Mouse (Mus musculus) forebrain, embryonic 10.5 days (tissue): ENCODE measurements around the gene Ttll12. TPM values are rescaled to one million over a fixed set of nuclear protein-coding genes. Genes with fewer than 3 reads are reported as not detected.

Experiments
- DNase-seq: peaks from one replicate; pipeline ENCODE4 v3.0.0-alpha.2; 2017; ENCODE audit warnings: low spot score; ENCODE audit errors: extremely low spot score
- H3K27ac ChIP-seq: fragments of 300-500 bp; sonication (generic); 2 replicates; pipeline ENCODE4 v1.5.1; 2016; ENCODE audit warnings: mild to moderate bottlenecking
- H3K27me3 ChIP-seq: fragments of 300-500 bp; sonication (generic); 2 replicates; pipeline ENCODE4 v1.6.1; 2016; ENCODE audit warnings: mild to moderate bottlenecking; ENCODE audit not compliant: poor library complexity, severe bottlenecking
- H3K36me3 ChIP-seq: fragments of 300-500 bp; sonication (generic); replicated peaks from 2 replicates; pipeline ENCODE4 v1.6.1; 2016; ENCODE audit warnings: mild to moderate bottlenecking, moderate library complexity
- H3K4me1 ChIP-seq: fragments of 300-500 bp; sonication (generic); 2 replicates; pipeline ENCODE4 v1.6.1; 2016
- H3K4me3 ChIP-seq: fragments of 300-500 bp; sonication (generic); 2 replicates; pipeline ENCODE4 v1.5.1; 2016; ENCODE audit warnings: mild to moderate bottlenecking, moderate library complexity
- H3K9me3 ChIP-seq: fragments of 300-500 bp; sonication (generic); 2 replicates; pipeline ENCODE4 v1.6.1; 2016; ENCODE audit warnings: mild to moderate bottlenecking, moderate library complexity
- WGBS: fragments of 180-500 bp; shearing (Covaris S2); methylation state at CpG from one replicate; pipeline ENCODE4 v1.1.7; 2016; 5-methylcytosine and 5-hydroxymethylcytosine counted together
- polyA plus RNA-seq: library from polyadenylated mRNA; unstranded; fragments of >200 nt; fragmentation: Nextera tagmentation; extraction: Ambion mirVana; gene quantifications from 2 replicates; pipeline ENCODE4 v1.2.1, GENCODE M21; 2016

Ttll12 gene
- polyA plus RNA-seq, 1 experiment from 2014 or later = 64.6 TPM

- Histone ChIP-seq H3K27me3 (no peaks in the 10 kb centered on the region), H3K27ac (no peak overlapping the region), H3K36me3 (peaks cover 61% of the 10 kb centered on the region), H3K9me3 (no peaks in the 10 kb centered on the region), H3K4me1 (no peaks in the 10 kb centered on the region), H3K4me3 (no peak overlapping the region)
- DNase-seq = no peak
- 91% methylated on average over 7 of the region's 7 CpGs for WGBS
Measured at GRCm38 (mm10) chr15:83546029-83546428, 48.9 kb downstream of the Ttll12 start.

DNA sequence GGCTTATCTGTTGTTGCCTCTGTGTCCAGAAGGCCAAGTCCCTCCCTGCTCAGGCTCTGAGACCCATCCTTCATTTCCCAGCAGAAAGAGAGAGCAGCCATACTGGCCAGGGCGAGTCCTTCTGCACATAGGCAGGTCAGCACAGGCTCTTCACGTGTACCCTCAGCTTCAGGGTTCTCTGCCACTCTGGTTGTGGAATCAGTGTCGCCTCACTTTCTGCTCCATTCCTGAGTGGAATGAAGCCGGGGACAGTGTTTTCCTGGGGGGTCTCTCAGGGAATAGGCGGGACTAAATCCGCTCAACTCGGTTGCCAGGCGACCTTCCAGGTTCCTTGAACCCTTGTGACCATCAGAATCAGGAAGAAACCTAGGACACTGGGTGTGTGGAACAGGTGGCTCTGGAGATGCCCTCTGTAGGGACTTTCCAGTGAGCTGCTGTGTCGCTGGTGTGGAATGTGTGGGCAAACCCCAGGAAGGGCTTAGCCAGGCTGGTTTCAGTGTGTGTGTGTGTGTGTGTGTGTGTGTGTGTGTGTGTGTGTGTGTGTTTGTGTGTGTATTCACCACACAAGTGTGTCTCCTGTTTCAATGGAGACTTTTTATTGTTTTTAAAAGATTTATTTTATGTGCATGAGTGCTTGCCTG is 53.2 kb downstream of the Ttll12 start:
- WGBS = 85% methylated on average over 9 of the region's 9 CpGs
- no peak overlapping the region for H3K4me3 ChIP-seq
- H3K9me3 ChIP-seq = no peaks in the 10 kb centered on the region
- DNase-seq = no peak
- H3K27me3 ChIP-seq = no peaks in the 10 kb centered on the region
- H3K36me3 ChIP-seq = peaks cover 18% of the 10 kb centered on the region
- H3K4me1 ChIP-seq = no peaks in the 10 kb centered on the region
- H3K27ac ChIP-seq = no peak overlapping the region

DNA sequence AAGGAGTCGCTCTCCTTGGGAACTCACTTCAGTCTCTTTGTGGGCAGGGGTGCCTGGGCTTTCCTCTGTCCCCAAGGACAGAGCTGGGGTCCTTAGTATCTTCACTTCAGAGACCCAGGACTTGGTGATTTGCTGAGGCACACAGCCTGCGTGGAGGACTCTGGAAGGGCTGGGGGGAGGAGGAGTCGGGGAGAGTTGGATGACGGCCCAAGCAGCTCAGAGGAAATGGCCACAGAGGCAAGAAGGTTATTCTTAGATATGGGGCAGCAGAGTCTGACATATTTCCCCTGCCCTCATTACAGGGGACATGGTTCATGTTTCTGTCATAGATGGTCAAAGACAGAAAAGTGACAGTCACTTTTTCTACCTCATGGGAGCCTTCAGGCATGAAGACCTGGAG is 55.1 kb downstream of the Ttll12 start:
- 89% methylated on average over 4 of the region's 4 CpGs for WGBS
- Histone ChIP-seq H3K27ac (no peak overlapping the region), H3K4me1 (peaks cover 3% of the 10 kb centered on the region; the same call in 1 of the 2 replicates), H3K27me3 (no peaks in the 10 kb centered on the region), H3K9me3 (no peaks in the 10 kb centered on the region), H3K4me3 (no peak overlapping the region), H3K36me3 (no peaks in the 10 kb centered on the region; the same call in 1 of the 2 replicates)
- DNase-seq = no peak

- Histone ChIP-seq H3K27me3 (no peaks in the 10 kb centered on the region), H3K27ac (no peak overlapping the region), H3K4me1 (peaks cover 3% of the 10 kb centered on the region; the same call in 1 of the 2 replicates), H3K9me3 (no peaks in the 10 kb centered on the region), H3K36me3 (no peaks in the 10 kb centered on the region), H3K4me3 (no peak overlapping the region)
- 97% methylated on average over 2 of the region's 2 CpGs for WGBS
- no peak for DNase-seq
Measured at GRCm38 (mm10) chr15:83538855-83539254, 56.1 kb downstream of the Ttll12 start.

DNA sequence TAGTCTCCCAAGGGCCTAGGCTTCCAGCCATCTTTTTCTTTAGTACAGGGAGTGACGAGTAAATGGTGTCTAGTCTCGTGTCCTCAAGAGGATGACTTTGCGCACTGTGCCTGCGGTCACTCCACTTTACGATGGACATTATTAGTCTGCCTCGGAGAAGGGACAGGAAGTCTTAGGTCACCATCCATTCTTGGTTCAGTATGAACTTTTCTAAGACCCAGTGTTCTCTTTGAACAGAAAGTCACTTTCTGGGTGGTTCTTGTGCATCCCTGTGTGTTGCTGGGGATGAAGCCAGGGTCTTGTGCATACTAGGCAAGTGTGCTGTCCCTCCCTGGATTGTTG is 59.1 kb downstream of the Ttll12 start:
- peaks cover 5% of the 10 kb centered on the region; the same call in 1 of the 2 replicates for H3K4me1 ChIP-seq
- WGBS = 93% methylated on average over 6 of the region's 6 CpGs

DNA sequence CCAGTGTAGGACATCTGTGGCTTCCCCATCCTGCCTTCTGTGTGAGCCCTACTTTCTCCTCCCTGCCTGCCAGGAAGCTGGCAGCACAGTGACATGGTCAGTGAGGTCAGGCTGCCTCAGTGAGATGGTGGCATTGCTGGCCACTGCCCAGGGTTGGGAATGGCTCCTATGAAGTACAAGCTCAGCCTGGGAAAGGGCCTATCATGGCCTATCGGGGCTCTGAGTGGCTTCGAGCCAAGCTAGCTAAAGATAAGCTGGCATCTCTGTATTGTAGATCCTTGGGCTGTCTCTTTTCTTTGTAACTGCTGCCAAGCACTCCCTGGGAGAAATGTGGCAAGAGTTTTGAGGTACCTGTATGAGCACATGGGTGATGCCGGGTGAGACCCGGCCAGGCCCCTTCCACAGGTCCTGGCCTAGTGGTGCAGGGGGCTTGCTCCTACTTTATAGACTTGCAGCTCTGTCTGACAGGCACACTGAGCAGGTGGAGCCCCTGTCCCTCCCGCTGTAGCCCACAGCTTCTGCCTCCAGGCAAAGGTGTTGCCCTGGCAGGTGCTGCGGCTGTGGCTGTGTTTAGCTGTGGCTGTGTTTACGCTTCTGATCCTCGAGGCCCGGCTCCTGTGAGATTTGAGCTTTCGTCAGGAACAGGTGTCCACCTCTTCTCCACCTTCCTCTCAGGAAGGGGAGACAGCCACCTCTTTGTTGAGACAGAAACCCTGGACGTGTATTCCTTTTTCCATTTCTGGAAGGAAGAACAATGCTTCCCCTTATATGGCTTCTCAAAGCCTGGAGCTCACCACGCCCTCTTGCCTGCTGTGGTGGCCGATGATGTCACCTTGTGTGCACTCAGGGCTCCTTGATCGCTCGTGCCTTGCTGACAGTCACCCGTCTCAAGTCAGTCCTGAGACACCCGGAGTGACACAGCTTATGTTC is 59.7 kb downstream of the Ttll12 start:
- 0 out of 2 replicates have a peak overlapping the region, but pooled peaks have one; percentile 2 for H3K27ac ChIP-seq
- H3K36me3 ChIP-seq = no peaks in the 10 kb centered on the region
- DNase-seq = no peak
- WGBS = 83% methylated on average over 17 of the region's 17 CpGs
- peaks cover 5% of the 10 kb centered on the region; the same call in 1 of the 2 replicates for H3K27me3 ChIP-seq
- peaks cover 5% of the 10 kb centered on the region; the same call in 1 of the 2 replicates for H3K4me1 ChIP-seq
- no peaks in the 10 kb centered on the region for H3K9me3 ChIP-seq
- H3K4me3 ChIP-seq = no peak overlapping the region

More for the DNA sequence above, 59.1 kb downstream of the Ttll12 start:
- H3K27me3 ChIP-seq = 0 out of 2 replicates have a peak, but pooled peaks cover under 1% of the 10 kb centered on the region
- no peak overlapping the region for H3K4me3 ChIP-seq
- DNase-seq = no peak
- no peaks in the 10 kb centered on the region for H3K9me3 ChIP-seq
- H3K36me3 ChIP-seq = no peaks in the 10 kb centered on the region
- H3K27ac ChIP-seq = no peak overlapping the region

- Histone ChIP-seq H3K27me3 (peaks cover 31% of the 10 kb centered on the region), H3K4me3 (no peak overlapping the region), H3K36me3 (no peaks in the 10 kb centered on the region), H3K9me3 (no peaks in the 10 kb centered on the region), H3K4me1 (peaks cover 5% of the 10 kb centered on the region; the same call in 1 of the 2 replicates), H3K27ac (no peak overlapping the region)
- DNase-seq = no peak
- 87% methylated on average over 7 of the region's 7 CpGs for WGBS
Measured at GRCm38 (mm10) chr15:83532606-83533005, 62.4 kb downstream of the Ttll12 start.

GRCm38 (mm10) chr15:83531961-83532469 is 62.9 kb downstream of the Ttll12 start:
- no peak for DNase-seq
- WGBS = 91% methylated on average over 5 of the region's 5 CpGs
- Histone ChIP-seq H3K27me3 (peaks cover 37% of the 10 kb centered on the region), H3K4me1 (peaks cover 11% of the 10 kb centered on the region), H3K36me3 (no peaks in the 10 kb centered on the region), H3K9me3 (no peaks in the 10 kb centered on the region), H3K4me3 (no peak overlapping the region), H3K27ac (no peak overlapping the region)

GRCm38 (mm10) chr15:83530688-83531087 is 64.3 kb downstream of the Ttll12 start:
- no peaks in the 10 kb centered on the region for H3K9me3 ChIP-seq
- no peak overlapping the region for H3K27ac ChIP-seq
- 85% methylated on average over 6 of the region's 6 CpGs for WGBS
- no peak overlapping the region for H3K4me3 ChIP-seq
- H3K4me1 ChIP-seq = peaks cover 23% of the 10 kb centered on the region
- no peaks in the 10 kb centered on the region for H3K36me3 ChIP-seq
- peaks cover 50% of the 10 kb centered on the region for H3K27me3 ChIP-seq
- DNase-seq = no peak

DNA sequence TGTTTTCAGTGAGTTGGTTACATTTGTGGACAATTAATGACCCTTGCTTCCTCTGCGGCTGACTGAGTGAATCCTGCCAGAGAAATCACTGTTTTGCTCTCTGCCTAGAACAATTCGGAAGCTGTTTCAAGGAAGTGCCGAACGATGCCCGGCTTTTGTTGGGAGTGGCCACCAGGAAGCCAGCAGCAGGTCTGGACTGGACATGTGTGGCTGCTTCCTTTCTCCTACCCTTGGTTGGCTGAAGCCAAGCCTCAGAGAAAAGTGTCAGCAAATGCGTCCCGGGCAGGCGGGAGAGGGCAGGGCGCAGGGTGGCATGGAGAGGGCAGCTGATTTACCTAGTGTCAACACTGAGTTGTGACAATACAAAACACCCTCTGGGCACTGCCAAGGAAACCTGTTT is 64.7 kb downstream of the Ttll12 start:
- Histone ChIP-seq H3K4me3 (no peak overlapping the region), H3K27ac (no peak overlapping the region), H3K36me3 (no peaks in the 10 kb centered on the region), H3K4me1 (peaks cover 26% of the 10 kb centered on the region), H3K9me3 (no peaks in the 10 kb centered on the region), H3K27me3 (peaks cover 55% of the 10 kb centered on the region)
- 79% methylated on average over 9 of the region's 9 CpGs for whole genome bisulfite sequencing
- DNase-seq = no peak

DNA sequence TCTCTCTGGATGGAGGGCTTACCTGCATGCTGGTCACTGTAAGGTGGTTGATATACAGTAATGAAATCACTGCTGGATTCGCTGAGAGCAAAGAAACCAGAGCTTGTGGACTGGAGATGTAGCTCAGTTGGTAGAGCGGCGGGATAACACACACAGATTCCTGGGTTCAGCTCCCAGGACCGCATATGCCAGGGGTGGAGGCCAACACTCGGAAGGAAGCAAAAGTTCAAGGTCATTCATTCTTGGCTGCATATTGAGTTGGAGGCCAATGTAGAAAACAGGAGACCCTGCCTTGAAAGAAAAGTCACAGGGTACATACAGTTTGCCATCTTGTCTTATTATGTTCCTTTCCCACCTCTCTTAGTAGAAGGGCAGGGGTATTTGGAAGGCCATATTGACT is 65.2 kb downstream of the Ttll12 start:
- H3K27me3 ChIP-seq = peaks cover 59% of the 10 kb centered on the region
- DNase-seq = no peak

GRCm38 (mm10) chr15:83528892-83529291 is 66.1 kb downstream of the Ttll12 start:
- Histone ChIP-seq H3K4me1 (peaks cover 30% of the 10 kb centered on the region), H3K27ac (no peak overlapping the region), H3K36me3 (no peaks in the 10 kb centered on the region), H3K9me3 (no peaks in the 10 kb centered on the region), H3K4me3 (no peak overlapping the region), H3K27me3 (peaks cover 68% of the 10 kb centered on the region)
- DNase-seq = no peak
- 74% methylated on average over 4 of the region's 4 CpGs for WGBS

More for the DNA sequence above, 65.2 kb downstream of the Ttll12 start:
- H3K27ac ChIP-seq = no peak overlapping the region
- peaks cover 28% of the 10 kb centered on the region for H3K4me1 ChIP-seq
- no peak overlapping the region for H3K4me3 ChIP-seq
- 91% methylated on average over 5 of the region's 5 CpGs for WGBS
- no peaks in the 10 kb centered on the region for H3K36me3 ChIP-seq
- H3K9me3 ChIP-seq = no peaks in the 10 kb centered on the region

DNA sequence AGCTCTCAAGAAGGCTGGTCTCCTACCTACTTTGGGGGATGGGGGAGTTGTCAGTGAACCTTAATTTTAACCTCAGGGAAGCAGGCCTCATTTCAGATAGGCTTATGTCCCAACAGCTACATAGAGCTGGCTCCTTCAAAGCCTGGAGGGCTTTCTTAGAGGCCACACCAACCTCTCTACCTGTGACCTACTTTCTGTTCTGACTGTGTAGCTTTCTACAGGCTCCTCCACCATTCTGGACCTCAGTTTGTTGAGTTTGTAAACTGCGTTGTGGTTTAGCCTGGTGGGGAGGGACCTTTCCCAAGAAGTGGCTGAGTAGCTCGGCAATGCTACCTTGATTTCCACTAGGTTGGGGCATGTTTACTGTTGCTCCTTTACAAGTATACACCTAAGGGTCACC is 67.2 kb downstream of the Ttll12 start:
- Histone ChIP-seq H3K4me3 (peak overlapping the region; percentile 68; the same call in 1 of the 2 replicates), H3K9me3 (no peaks in the 10 kb centered on the region), H3K27ac (no peak overlapping the region), H3K36me3 (no peaks in the 10 kb centered on the region), H3K27me3 (peaks cover 73% of the 10 kb centered on the region), H3K4me1 (peaks cover 38% of the 10 kb centered on the region)
- no peak for DNase-seq
- WGBS = 59% methylated on average over 2 of the region's 2 CpGs
